Mouse (Mus musculus): Measurements from ENCODE around the gene Zfhx3. TPM values are rescaled to one million over a fixed set of nuclear protein-coding genes. Genes with fewer than 3 reads are reported as not detected.

The Zfhx3 gene
- polyA plus RNA-seq, 1 experiment: 1.5 TPM

DNA sequence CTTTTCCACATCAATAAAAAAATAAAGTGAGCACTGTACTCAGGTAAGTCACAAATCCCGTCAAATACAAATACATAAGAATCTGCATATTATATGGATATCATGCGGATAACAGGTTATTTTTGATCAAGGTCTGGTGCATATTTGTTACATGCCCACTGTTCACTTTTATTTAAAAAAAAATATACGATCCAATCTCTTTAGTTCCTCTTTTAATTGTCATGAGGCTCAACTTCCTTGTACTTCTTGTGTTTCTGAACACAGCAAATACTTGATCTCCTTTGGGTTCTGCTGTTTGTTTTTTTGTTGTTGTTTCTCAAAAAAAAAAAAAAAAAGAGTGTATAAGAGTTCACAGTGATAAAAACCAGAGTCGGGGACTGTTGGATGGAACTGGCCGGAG lies 1052.4 kb downstream of the Zfhx3 start:
- DNase-seq (ENCODE audit: extremely low spot score in 1 of 2, low spot score in 1 of 2): no peak

DNA sequence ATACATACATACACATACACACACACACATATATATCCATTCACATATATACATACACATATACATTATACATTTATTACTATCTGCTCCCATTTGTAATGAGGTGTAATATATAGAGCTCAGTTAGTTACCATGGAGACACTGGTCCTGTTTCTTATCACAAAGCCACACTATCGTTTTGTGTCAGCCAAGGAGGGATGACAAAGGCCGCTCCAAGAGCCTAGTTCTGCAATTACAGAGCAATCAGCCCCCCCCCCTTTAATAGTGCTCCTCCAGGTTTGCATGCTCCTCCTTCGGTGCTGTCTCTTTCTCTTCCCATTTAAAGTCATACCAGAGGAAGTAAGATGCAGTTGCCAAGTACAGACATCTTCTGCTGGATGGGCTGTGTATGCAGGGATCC lies 1054.9 kb downstream of the Zfhx3 start:
- no peak for DNase-seq (ENCODE audit: extremely low spot score in 1 of 2, low spot score in 1 of 2)

DNA sequence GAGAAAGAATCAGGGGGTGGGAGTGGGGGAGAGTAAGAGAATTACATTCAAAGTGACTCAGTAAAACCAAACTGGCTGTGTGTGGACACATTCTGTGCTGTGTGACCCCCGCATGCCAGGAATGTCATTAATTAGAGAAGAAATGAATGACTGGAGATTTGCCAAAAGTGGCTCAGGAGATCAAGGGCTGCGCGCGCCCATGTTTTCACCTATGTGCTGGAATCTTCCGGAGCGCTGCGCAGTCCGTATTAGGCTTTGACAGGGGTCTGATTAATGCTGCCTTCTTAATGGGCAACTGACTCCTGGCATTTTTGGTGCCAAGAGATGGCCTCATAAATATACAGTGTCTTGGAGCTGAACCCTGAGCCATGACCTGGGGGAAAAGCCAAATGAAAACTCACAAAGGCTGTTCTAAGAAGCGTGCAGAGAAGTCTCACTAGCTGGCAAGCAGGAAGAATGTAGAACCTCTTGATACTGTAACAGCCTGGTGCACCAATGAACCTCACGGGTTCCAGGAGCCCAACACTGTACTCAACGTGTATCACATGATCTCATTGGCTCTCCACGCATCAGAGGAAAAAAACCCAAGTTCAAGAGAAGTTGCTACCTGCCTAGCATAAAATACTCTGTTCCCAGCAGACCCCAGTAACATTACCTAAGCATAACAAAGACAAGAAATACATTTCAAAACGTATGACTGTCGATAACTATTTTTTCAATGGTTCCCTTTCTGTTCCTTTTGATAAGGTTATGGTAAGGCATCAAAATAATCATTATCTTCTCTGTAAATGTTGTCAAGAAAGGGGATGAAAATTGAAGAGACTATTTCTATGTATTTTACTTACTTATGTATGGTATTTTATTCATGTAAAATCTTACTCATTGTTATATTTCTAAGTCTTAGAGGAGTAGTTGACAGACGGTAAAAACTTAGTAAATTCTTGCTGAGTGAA lies 1057.1 kb downstream of the Zfhx3 start:
- no peak for DNase-seq (ENCODE audit: extremely low spot score in 1 of 2, low spot score in 1 of 2)

DNA sequence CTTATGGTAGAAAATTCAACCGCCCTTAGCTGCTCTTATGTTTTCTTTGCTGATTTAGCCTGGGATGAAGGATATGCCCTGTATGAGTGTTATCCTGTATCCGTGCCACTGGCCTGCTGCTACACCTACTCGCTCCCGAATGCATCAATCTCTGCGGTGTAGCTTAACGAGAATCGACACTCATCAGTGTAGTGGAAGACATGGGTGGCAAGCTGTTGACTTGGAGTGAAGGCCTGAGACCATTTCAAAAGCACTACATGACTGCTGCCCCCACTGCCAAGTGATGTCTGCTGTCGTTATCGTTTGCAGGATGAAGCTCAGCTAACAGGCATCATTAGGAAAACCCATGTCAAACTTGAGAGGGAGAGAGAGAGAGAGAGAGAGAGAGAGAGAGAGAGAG lies 1058.6 kb downstream of the Zfhx3 start:
- no peak for DNase-seq (ENCODE audit: extremely low spot score in 1 of 2, low spot score in 1 of 2)

DNA sequence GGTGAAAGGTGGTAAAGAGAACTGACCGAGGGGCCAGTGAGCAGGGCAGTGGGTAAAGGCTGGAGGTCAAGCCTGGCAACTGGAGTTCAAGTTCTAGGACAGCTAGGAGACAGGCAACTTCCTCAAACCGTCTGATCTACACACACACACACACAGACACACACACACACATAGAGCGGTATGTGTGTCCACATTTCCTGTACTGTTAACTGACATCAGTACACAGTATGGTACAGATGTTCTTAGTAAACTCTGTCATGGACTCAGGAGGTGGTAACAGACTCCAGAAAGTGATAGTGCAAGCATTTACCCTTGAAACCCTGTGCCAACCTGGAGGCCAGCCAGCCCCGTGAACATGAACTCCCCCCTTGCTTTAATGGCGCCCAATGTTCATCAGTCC lies 1059.5 kb downstream of the Zfhx3 start:
- no peak for DNase-seq (ENCODE audit: extremely low spot score in 1 of 2, low spot score in 1 of 2)

DNA sequence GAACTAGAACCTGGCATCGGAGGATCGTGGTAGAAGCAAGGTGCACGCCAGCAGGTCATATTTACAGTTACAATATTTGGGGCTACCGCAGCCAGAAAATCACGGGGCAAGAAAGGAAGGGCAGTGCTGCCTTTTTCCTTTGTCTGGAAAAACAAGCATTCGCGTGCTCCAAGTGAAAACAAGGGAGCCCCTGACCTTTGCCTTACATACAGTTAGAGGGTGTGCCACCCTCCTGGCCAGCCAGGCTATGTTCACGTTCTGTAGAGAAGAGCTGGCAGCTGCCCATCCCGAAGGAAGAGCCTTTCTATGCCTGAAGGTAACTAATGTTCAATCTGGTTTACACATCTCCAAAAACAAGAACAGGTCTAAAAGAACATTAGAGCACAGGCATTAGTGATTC lies 1064.5 kb downstream of the Zfhx3 start:
- DNase-seq (ENCODE audit: extremely low spot score in 1 of 2, low spot score in 1 of 2): no peak
